Mouse (Mus musculus) liver, adult 2 months (tissue): ENCODE results near the gene Golim4.

Source experiments
- CTCF ChIP-seq: fragments of 200-500 bp; IDR thresholded peaks from 2 replicates; pipeline ENCODE4 v1.5.1; 2011; ENCODE audit warnings: low read depth, low read length, control low read depth
- POLR2A ChIP-seq: fragments of 200-500 bp; IDR thresholded peaks from 2 replicates; pipeline ENCODE4 v1.6.1; 2011; ENCODE audit warnings: low read length, control low read depth; ENCODE audit not compliant: insufficient read depth; ENCODE audit errors: extremely low read depth

- no peak; the same call in 1 of the 2 replicates for TF ChIP-seq CTCF
- no peak for TF ChIP-seq POLR2A
Measured at GRCm38 (mm10) chr3:75879269-75879668, 77.5 kb downstream of the Golim4 start.
